Mouse (Mus musculus) liver, postnatal 0 days (tissue): ENCODE results near the gene Selp. TPM values are rescaled to one million over a fixed set of nuclear protein-coding genes. Genes with fewer than 3 reads are reported as not detected.

Experiments used
- ATAC-seq: fragments of 200-750 bp; cut with Nextera tagmentation; 2 replicates; pipeline ENCODE4 v1.8.0; 2017; ENCODE audit warnings: mild to moderate bottlenecking, moderate library complexity
- DNase-seq: peaks from one replicate; pipeline ENCODE4 v3.0.0-alpha.2; 2016
- H3K27ac ChIP-seq: fragments of 300-500 bp; sonication (generic); 2 replicates; pipeline ENCODE4 v1.5.1; 2014; ENCODE audit warnings: antibody characterized with exemption, moderate library complexity, mild to moderate bottlenecking, low read depth
- H3K27me3 ChIP-seq: fragments of 300-500 bp; sonication (generic); 2 replicates; pipeline ENCODE4 v1.6.1; 2014; ENCODE audit warnings: low read length, control low read depth, mixed read lengths; ENCODE audit not compliant: insufficient read depth
- H3K36me3 ChIP-seq: fragments of 300-500 bp; sonication (generic); replicated peaks from 2 replicates; pipeline ENCODE4 v1.6.1; 2014; ENCODE audit warnings: mild to moderate bottlenecking, control low read depth, low read length, moderate library complexity, mixed read lengths; ENCODE audit not compliant: insufficient read depth
- H3K4me1 ChIP-seq: fragments of 300-500 bp; sonication (generic); 2 replicates; pipeline ENCODE4 v1.6.1; 2014; ENCODE audit warnings: antibody characterized with exemption, mild to moderate bottlenecking, control low read depth; ENCODE audit not compliant: insufficient read depth
- H3K4me2 ChIP-seq: fragments of 300-500 bp; sonication (generic); 2 replicates; pipeline ENCODE4 v1.6.1; 2014; ENCODE audit warnings: low read depth, mild to moderate bottlenecking, low read length, moderate library complexity, mixed read lengths
- H3K4me3 ChIP-seq: fragments of 300-500 bp; sonication (generic); 2 replicates; pipeline ENCODE4 v1.5.1; 2014; ENCODE audit warnings: low read depth, low read length
- H3K9ac ChIP-seq: fragments of 300-500 bp; sonication (generic); replicated peaks from 2 replicates; pipeline ENCODE4 v1.6.1; 2014; ENCODE audit warnings: mild to moderate bottlenecking, moderate library complexity
- H3K9me3 ChIP-seq: fragments of 300-500 bp; sonication (generic); 2 replicates; pipeline ENCODE4 v1.6.1; 2016; ENCODE audit warnings: mild to moderate bottlenecking, control low read depth, low read length, mixed read lengths
- CTCF ChIP-seq: sonication (generic); IDR thresholded peaks from 2 replicates; pipeline ENCODE4 v1.5.1; 2016; ENCODE audit warnings: antibody characterized with exemption, low read depth
- EP300 ChIP-seq: IDR thresholded peaks from 2 replicates; pipeline ENCODE4 v1.6.1; 2016; ENCODE audit warnings: antibody characterized with exemption, low read depth, mild to moderate bottlenecking
- WGBS: fragments of 180-500 bp; shearing (Covaris S2); extraction: QIAGEN DNeasy Blood & Tissue Kit; methylation state at CpG from one replicate; pipeline ENCODE4 v1.1.7; 2014; ENCODE audit not compliant: insufficient replicate concordance; 5-methylcytosine and 5-hydroxymethylcytosine counted together
- polyA plus RNA-seq: library from polyadenylated mRNA; unstranded; fragments of >200 nt; fragmentation: Nextera tagmentation; extraction: Ambion mirVana; gene quantifications from 2 replicates; pipeline ENCODE4 v1.2.1, GENCODE M21; 2015

The Selp gene
- polyA plus RNA-seq, 1 experiment from 2014 or later: 2.1 TPM

DNA sequence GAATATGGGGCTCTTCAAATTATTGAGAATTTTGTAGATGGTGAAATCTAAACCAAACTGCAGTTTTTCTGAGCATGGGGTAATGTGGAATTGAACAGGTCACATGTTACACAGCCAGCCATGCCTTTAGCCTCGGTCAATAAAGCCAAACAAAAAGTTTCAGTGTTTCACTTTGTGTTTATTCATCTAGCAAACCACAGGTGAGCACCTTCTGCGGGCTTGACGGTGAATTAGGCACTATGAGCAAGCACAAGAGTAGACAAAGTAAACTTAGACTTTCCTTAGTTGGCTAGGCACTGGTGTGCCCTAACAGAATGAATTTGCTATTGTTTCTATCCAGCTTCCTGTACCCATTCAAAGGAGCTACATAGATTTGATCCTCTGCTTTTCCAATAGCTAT, 39.9 kb downstream of the Selp start:
- ATAC-seq: peak; percentile 50
- Histone ChIP-seq H3K9me3 (no peaks in the 10 kb centered on the region), H3K9ac (no peak overlapping the region), H3K4me3 (no peak overlapping the region), H3K4me2 (no peak overlapping the region), H3K36me3 (no peaks in the 10 kb centered on the region), H3K27ac (peak overlapping the region; percentile 29; the same call in 1 of the 2 replicates), H3K4me1 (peaks cover 27% of the 10 kb centered on the region), H3K27me3 (no peaks in the 10 kb centered on the region)
- TF ChIP-seq CTCF (no peak), EP300 (no peak)
- WGBS: 59% methylated on average over 3 of the region's 3 CpGs
- DNase-seq: no peak

DNA sequence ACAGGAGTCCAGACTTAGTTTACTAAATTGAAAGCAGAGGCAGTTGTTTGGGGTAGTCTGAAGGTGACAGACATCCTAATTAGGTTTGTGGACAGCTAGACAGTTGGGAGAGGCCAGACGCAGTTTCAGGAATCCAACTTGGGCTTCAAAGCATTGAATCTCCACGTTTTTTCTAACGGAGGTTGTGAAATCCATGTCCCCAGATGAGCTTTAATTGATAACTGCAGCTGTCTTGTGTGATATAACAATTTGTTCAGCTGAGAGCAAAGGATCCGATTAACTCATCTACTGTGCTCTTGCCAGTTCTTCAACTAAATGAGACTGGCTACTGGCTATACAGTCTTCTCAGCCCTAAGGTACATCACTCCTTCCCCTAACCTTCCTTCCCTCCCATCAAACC, 43.5 kb downstream of the Selp start:
- Histone ChIP-seq H3K36me3 (peaks cover 3% of the 10 kb centered on the region; the same call in 1 of the 2 replicates), H3K4me1 (peaks cover 20% of the 10 kb centered on the region), H3K9ac (no peak overlapping the region), H3K4me3 (no peak overlapping the region), H3K4me2 (no peak overlapping the region), H3K9me3 (no peaks in the 10 kb centered on the region), H3K27me3 (no peaks in the 10 kb centered on the region), H3K27ac (no peak overlapping the region)
- ATAC-seq: no peak
- no peak for TF ChIP-seq CTCF
- no peak for TF ChIP-seq EP300
- 65% methylated on average over 4 of the region's 4 CpGs for WGBS
- no peak for DNase-seq

DNA sequence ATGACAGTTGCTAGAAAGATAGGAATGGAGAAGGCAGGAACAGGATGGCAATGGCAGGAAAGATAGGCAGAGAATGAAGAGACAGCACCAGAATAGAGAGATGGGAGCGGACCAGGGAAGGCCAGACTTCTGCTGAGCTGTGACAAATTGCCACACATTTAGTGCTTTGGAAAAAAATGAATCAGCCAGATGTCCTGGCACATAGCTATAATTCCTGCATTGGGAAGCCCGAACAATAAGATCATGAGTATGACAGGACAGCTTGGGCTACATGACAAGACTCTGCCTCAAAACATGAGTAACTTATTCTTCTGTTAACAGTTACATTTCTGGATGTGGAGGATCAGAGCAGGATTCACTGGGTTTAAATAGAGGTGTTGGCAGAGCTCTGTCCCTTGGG, 44.7 kb downstream of the Selp start:
- Histone ChIP-seq H3K4me2 (no peak overlapping the region), H3K27ac (no peak overlapping the region), H3K9ac (no peak overlapping the region), H3K9me3 (no peaks in the 10 kb centered on the region), H3K4me1 (peaks cover 20% of the 10 kb centered on the region), H3K36me3 (peaks cover 3% of the 10 kb centered on the region; the same call in 1 of the 2 replicates), H3K27me3 (no peaks in the 10 kb centered on the region), H3K4me3 (no peak overlapping the region)
- ATAC-seq (no peak), DNase-seq (no peak)
- WGBS: 79% methylated on average over 2 of the region's 2 CpGs
- TF ChIP-seq CTCF (no peak), EP300 (no peak)

DNA sequence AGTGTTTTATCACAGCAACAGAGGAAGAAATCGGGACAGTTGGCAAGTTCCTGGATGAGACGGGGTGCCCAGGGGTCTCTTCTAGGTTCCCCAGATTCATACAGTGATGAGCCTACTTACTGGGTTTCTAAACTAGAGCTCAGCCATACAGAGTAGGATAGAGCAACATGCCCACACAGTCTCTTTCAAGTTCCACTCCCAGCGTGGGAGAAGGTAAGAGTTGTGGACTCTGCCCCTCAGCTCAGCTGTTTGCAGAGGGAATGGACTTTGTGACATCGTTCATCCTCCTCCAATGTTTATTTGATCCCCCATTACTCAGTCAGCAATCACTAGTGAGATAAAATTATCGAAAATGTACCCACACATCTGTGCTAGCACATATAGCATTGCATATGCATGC, 47.7 kb downstream of the Selp start:
- peak overlapping the region; percentile 85 for H3K27ac ChIP-seq
- 58% methylated on average over 5 of the region's 5 CpGs for WGBS
- ATAC-seq (peak; percentile 98), DNase-seq (no peak)
- H3K4me1 ChIP-seq: peaks cover 20% of the 10 kb centered on the region
- H3K9me3 ChIP-seq: no peaks in the 10 kb centered on the region
- H3K4me3 ChIP-seq: no peak overlapping the region
- H3K9ac ChIP-seq: no peak overlapping the region
- H3K27me3 ChIP-seq: no peaks in the 10 kb centered on the region
- 0 out of 2 replicates have a peak overlapping the region, but pooled peaks have one; percentile 9 for H3K4me2 ChIP-seq
- TF ChIP-seq EP300 (peak; percentile 27; the same call in 1 of the 2 replicates), CTCF (no peak)
- H3K36me3 ChIP-seq: peaks cover 3% of the 10 kb centered on the region; the same call in 1 of the 2 replicates

DNA sequence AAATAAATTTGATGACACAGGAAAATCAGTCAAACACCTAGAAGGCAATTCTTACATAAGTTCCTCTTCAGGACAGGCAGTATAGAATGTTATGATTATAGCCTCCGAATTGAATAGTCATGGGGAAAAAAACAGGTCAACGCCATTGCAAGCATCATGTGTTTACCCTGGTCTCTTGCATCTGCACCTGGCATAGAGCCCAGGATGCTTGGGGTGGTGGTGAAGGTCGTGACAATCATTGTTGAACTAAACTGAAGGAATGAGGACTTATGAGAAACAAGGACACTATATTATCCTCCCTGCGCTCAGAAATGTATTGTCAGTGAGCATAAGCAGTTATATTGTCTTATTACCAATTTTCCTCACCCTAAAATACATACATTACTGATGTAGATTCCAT, 53.8 kb downstream of the Selp start:
- DNase-seq (peak; percentile 70), ATAC-seq (peak; percentile 74)
- no peaks in the 10 kb centered on the region for H3K9me3 ChIP-seq
- 0 out of 2 replicates have a peak, but pooled peaks cover 2% of the 10 kb centered on the region for H3K36me3 ChIP-seq
- H3K4me2 ChIP-seq: no peak overlapping the region
- H3K27me3 ChIP-seq: no peaks in the 10 kb centered on the region
- H3K4me3 ChIP-seq: no peak overlapping the region
- no peak for TF ChIP-seq CTCF
- TF ChIP-seq EP300: no peak
- no peak overlapping the region for H3K9ac ChIP-seq
- WGBS: 50% methylated on average over 4 of the region's 4 CpGs
- H3K27ac ChIP-seq: peak overlapping the region; percentile 48; the same call in 1 of the 2 replicates
- H3K4me1 ChIP-seq: peaks cover 8% of the 10 kb centered on the region; the same call in 1 of the 2 replicates

DNA sequence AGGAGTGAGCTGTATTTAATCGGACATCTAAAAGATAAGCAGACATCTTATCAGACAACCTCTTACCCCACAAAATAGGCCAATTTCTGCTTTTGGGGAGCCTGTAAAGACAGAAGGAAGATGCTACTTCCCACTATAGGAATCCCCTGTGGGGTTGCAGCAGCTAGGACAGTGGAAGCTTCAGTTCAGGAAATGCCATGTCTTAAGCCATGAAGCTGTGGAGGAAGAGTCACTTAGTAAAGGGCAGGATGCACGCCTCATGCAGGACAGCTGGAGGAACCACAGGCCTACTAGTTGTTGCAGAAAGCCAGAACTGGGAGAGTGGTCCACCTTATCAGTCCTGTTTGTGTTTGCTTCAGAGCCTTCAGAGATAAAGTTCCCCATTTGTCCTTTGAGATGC, 55.4 kb downstream of the Selp start:
- Histone ChIP-seq H3K36me3 (peaks cover 2% of the 10 kb centered on the region), H3K27ac (no peak overlapping the region), H3K4me3 (no peak overlapping the region), H3K4me2 (no peak overlapping the region), H3K27me3 (no peaks in the 10 kb centered on the region), H3K9me3 (no peaks in the 10 kb centered on the region), H3K9ac (no peak overlapping the region), H3K4me1 (peaks cover 8% of the 10 kb centered on the region; the same call in 1 of the 2 replicates)
- no peak for DNase-seq
- WGBS: 44% methylated on average over 2 of the region's 2 CpGs
- TF ChIP-seq EP300 (no peak), CTCF (no peak)
- ATAC-seq: no peak
